Mouse (Mus musculus): ENCODE measurements around the gene Nrxn1.

The Nrxn1 gene

DNA sequence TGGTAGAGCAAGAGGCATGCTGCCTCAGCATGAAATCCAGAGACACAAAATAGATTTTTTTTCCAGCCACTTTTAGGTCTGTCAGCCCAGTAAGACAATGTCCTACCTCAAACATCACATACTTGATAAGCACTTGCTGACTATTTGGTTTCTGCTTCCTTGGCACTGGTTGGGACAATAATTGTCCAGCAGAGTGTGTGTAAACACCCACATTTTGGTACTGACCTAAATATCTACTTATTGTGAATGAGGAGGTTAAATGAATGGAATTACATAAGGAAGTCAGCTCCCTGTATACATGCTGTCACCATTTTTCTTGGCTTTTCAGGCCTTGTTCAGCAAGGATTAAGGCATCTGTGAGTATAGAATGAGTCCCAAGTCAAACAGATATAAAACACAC lies 649.8 kb downstream of the Nrxn1 start:
- DNase-seq (ENCODE audit: low spot score): no peak

DNA sequence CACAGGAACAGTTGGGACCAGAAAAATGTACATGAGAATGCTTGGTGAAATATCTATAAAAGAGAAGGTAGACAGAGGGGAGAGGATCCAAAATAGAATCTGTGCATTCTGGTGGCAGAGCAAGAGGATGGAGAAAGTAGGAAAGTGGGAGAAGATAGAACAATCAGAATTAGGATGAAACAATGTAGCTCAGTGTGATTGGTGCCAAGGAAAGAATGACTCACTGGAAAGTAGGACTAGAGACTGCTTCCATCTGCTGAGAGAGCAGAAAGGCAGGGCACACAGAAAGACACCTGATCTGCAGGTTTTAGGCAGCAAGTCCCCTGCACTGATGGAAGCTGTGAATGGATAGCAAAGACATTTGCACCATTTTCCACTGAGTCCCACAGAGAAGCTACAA lies 657.0 kb downstream of the Nrxn1 start:
- DNase-seq (ENCODE audit: low spot score): no peak

DNA sequence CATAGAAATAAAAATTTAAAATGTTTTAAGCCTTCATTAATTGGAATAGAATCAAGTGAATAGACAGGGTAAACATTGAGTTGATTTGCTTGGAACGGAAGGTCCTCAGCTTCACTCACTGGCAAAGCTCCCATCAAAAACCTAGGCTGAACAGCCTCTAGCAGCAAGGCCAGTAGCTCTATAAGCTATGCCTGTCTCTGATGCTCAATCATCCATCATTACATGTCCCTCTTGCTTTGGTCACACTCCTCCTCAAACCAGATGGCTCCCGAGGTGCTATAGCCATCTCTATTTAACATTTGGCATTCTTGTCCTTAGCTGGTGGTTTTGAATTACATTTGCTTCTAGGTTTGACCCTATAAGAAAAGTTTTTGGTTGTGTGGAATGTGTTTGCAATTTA lies 657.5 kb downstream of the Nrxn1 start:
- no peak for DNase-seq (ENCODE audit: low spot score)

DNA sequence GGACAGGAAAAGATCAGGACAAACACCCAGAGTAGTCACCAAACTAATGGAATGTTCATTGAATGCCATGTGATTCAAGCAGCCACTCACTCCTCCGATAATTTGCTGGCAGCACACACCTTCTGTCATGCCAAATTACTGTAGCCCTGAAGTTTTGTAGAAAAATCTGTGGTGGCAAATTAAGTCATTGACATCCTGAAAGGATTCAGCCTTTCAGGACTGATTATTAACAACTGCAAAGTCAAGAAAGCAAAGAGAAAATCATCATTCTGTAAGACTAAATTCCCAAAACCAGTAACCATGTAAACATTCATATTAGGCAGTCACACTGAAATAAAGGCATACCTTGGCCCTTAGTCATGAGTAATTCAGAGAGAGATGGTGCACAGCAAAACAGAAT lies 662.7 kb downstream of the Nrxn1 start:
- DNase-seq (ENCODE audit: low spot score): no peak

DNA sequence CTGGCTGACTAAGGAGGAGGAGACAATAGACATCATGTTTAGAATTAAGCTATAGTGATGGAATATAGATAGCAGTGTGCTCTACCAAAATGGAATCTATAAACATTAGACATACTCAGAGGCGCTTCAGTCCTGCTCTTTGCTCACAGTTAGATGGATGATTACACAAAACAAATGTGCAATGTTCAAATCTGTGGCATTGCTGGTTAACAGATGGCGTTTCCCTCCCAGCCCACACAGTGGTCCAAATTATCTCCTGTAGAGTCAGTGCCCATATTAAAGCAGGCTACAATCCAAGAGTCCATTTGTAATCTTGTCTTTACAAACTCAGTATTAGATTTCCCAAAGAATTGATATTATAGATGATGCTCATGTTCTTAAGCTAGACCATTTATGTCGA lies 666.9 kb downstream of the Nrxn1 start:
- DNase-seq (ENCODE audit: low spot score): no peak

DNA sequence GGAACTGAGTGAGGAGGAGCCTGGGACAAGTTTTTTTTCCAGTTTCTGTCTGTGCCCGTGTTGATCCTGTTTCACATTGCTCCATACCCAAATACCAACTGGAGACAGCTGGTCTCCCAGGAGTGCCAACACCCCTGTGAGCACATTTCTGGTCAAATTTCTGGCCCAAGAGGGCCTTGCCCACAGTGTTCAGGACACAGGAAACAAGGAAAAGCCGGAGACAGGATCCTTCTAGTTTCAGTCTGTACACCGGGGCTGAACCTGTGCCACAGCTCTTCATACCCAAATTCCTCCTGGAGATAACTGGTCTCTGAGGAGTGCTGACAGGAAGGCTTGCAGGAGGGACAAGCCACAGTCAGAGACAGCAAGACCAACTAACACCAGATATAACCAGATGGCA lies 670.3 kb downstream of the Nrxn1 start:
- no peak for DNase-seq (ENCODE audit: low spot score)

DNA sequence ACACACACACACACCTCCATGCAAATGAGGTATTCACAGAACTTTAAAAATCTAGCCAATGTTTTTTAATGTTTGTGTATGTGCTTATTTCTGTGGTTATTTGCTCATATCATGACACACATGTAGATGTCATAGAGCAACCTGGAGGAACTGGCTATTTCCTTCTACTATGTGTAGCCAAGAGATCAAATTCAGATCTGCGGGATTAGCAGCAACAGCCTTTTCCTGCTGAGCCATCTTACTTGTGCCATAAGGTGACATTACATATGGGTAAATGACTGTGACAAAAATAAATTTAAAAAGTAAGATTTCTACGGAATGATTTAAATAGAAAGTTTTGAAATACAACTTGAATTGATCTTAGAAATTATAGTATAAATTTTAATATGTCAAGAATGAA lies 672.1 kb downstream of the Nrxn1 start:
- no peak for DNase-seq (ENCODE audit: low spot score)

DNA sequence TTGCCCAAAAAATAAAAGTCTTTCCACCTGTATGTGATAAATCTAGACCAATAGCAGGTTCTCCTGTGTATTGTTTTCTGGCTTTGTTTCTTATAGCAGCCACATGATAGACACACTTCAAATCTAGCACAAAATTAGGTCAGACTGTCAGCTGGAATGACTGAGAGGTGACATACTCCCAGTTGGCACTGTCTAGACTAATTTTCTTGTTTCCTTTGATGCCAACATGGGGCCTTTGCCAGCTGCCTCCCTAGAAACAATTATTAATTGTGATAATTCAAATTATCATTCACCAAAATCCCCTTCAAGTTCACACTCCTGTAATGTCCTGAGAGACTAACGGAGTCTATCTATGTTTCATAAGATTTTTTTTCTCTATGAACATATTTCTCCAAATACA lies 673.3 kb downstream of the Nrxn1 start:
- DNase-seq (ENCODE audit: low spot score): no peak

DNA sequence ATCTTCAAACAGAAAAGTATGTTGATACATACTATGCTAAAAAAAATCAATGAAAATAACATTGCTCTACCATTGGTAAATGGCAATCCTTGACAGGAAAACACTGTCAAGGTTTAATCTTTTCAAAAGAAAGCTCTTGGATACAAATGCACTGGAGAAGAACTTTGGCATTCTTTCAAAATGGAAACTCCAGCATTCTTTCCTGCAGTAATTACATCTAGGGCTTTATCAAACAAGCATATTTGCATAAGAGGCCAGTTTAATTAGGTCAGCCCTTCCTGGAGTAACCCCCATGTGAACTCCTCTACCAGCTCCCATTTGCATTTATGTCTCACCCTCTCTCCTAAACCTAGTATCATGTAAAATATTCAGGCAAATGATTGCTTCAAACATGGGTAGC lies 696.5 kb downstream of the Nrxn1 start:
- DNase-seq (ENCODE audit: low spot score): no peak

DNA sequence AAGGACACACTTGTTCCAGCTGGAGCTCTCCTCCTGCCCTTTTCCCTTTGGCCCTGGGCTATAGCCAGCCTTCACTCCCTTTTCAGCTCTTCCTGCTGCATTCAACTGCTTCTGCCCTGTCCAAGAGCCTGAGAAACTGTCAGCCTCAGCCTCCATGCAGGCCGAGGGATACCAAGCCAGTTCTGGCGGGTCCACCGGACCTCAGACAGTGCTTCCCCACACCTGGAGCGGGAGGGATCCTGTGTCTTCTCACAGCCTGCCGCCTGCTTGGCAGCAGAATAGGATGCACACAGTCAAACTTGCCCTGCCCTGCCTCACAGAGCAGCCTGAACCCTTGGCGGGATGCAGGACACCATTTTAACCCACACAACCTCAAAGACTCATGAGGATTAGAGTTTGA lies 698.3 kb downstream of the Nrxn1 start:
- no peak for DNase-seq (ENCODE audit: low spot score)

DNA sequence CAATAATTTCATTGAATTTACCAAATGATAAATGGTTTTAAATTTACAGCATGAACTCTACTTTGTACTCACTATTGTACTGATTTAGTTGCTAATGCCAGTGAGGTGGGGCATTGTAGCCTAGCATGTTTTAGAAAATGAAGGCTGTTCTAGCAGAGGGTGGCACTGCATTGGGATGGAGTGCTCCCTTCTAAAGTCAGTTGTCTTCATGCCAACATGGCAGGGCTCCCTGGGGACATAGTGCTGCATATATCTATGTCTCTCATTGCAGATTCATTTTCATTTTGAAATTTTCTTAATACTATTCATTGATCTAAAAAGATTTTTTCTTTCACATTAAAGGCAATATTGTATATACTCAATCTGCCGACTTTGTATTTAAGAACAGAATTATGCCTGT lies 700.1 kb downstream of the Nrxn1 start:
- DNase-seq (ENCODE audit: low spot score): no peak

DNA sequence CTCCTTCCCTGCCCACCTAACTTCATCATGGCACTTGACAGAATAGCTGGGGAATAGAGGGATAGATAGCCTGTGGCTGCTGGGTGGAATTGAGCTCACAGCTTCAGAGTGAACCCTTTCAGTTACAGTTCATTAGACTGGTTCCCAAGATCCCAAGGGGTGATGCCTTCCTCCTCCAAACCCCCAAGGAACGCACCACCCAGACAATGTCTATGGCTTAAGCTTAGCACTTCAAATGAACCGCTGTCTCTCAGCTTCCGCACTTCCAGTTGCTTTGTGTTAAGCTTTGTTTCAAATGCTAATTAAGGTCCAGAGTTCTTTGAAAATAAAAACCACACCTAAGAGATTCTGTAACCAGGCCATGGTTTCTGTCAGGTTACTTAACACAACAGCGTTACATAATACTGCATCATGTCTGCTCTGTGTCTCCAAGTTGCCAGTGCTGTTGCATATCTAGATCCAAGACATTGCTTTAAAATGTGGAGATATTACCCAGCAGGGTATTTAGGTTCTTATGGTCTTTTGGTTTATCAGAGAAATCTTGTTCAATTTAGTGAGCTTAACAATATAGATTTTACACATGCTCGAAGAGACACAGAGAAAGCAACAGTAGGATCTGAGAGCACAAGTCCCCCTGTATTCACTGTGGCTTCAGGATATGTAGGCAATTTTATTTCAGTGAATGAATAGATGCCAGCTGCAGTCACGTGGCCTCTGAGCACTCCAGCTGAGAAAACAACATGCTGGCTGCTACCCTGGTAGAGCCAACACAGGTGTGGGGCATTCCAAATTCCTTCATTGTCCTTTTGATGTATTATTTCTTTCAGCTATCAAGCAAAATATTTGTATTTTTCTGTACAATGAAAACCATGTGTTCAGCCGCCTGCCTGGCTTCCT lies 702.3 kb downstream of the Nrxn1 start:
- no peak for DNase-seq (ENCODE audit: low spot score)

DNA sequence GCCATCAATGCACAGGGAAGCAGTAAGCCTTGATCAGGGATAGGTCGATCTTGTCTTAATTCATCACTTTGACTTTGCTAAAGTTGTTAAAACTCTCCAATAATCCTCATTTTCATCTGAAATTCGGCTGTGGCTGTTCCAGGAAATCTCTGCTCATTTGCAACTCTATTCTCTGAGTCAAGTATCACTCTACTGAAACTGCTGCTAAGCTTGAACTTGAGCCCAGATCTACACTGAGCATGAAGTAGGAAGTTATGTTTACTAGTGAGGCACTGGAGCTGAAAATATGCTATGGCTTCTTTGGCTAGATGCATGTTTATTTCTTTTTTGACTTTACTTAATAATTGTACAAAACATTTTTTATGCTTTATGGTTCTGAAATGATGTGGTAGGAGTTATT lies 708.0 kb downstream of the Nrxn1 start:
- no peak for DNase-seq (ENCODE audit: low spot score)

DNA sequence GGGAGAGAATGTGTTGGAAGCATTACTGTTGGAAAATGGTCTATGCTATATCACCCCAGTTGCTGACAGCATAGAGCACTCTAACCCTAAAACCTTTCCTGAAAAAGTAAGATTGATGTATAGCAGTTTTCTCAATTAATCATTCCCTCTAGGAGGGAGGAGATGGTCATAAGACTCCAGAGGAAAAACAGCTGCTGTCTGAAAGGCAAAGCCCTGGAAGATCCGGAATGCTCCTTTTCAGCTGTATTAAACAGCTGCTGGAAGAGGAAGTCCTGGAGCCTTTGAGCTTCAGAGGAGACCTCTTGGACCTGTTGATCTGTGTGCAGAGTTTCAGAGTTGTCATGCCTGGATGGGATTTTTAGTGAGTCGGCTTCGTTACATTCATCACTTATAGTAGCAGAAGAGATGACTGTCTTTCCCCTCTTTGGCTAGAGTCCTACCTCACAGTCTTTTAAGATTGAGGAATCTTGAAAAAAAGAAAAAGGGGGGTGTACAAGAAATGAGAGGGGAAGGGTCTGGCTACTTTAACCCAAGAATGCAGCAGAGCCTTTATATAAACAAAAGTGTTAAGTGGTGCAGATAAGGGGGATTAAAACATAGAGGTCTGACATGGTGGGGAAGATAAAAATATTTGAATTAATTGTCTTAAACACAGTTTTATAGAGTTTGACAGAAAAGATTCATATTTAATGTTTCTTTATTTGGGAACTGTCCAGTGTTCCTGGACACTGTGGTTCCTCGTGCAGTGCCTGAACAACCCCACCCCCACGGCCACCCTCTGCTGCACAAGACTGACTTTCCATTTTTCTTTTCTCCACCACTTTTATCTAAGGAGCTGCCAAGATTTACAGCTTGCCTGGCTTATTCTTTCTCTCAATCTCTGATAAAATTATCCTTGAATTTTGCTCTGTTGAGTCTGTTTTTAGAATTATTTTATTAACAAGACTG lies 710.1 kb downstream of the Nrxn1 start:
- no peak for DNase-seq (ENCODE audit: low spot score)

DNA sequence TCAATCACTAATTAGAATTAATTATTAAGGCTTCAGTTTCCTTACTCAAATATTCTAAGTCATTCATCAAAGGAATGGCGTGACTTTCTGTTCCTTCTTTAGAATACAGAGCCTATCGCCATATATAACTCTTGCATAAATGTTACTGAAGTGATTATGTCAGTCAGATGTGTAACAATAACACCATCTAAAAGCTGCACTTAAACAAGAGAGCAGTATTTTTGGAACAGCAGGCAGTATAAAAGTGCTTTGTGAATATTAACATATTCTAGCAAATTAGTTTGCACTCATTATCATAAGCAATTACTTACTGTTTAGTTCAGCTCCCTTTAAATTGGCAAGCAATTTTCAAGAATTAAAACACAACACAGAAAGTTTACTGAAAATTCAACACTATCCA lies 716.3 kb downstream of the Nrxn1 start:
- DNase-seq (ENCODE audit: low spot score): no peak

DNA sequence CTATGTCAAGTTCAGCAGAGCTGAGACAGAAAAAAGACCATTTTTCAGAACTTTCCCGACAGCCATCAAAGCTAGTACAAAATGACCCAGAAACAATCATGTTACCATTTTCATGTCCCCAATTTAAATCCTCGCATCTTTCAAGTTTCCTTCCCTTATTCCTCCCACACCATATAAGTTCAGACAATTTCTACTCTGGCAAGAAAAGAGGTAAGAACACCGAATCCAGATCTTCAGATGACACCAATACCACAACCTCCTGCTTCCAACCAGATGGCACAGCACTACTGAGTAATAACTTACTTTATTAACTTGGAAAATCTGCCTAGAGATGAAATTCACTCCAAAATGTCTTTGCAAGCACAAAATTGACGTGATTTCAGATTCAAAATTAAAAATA lies 730.7 kb downstream of the Nrxn1 start:
- no peak for DNase-seq (ENCODE audit: low spot score)

DNA sequence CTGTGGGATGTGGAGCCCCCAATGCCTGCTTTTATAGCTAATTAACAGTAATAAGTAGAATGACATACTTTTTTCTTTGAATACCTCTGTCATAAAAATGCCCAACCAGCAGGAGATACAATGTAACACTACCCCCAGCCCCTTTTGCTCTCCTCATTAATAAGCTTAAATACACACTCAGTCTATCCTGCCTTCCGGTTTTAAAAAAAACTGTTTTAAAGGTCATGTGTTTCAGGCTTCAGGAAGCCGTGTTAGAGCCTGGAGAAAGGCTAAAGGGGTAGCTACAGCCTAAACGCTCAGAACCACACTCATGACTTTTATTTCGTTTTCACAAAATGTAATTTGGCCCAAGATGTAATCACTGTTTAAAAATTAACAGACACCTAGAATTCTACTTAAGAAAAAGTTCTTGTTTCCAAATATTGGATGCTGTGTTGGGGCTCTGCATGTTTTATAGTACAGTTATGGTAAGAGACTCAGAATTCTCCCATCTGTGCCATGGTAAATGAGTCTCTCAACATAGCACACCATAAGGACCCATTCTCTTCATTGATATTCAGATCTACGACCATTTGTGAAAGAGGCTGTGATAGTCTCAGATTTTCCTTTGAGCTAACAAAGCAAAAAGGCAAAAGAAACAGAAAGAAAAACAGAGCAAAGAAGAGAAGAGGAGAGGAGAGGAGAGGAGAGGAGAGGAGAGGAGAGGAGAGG lies 743.3 kb downstream of the Nrxn1 start:
- no peak for DNase-seq (ENCODE audit: low spot score)

DNA sequence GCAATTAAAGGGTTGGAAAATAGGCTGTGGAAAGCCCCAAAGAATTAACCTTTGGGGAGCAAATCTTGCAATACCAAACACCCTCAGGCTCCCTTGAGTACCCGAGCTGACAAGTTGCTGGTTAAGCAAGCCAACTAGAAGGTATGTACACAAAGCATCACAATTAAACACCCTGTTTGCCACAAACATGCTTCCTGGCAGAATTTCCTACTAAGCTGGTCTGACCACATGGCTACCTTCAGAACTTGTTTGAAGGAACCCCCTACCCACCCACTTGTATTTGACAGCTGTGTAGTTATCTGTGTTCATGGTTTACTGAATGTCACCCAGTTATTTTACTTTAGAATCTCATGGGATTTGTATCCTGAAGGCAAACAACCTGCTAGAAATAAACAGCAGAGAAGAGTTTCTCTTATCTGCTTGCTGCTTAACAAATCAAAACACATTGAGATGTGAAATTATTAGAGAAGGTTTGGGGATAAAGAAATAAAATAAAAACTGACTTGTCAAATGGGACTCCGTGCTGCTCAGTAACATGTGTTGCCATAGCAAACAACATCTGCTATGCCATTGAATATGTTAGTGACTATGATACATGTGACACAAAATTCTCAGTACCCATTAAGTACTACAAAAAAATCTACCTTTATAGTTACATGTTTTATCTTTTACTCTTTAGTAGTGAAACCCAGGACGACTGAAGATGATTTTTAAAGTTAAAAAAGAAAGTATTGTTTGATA lies 746.0 kb downstream of the Nrxn1 start:
- no peak for DNase-seq (ENCODE audit: low spot score)

DNA sequence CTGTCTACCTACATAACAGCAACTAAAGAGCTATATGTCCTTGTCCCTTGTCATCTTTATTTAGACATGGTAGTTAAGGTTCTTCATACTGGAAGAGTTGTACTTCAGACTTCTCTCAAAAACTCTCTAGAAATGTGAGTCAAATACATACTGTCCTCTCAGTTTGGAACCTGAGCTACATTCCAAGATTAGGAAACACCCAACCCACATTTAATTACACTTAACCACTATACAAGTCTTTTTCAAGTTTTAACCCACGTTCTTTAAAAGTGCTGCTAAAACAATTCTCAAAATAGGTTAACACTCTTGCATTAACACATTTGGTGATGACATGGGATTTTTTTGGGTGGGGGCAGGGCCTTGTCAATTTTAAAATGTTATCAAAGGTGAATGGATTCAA lies 759.4 kb downstream of the Nrxn1 start:
- no peak for DNase-seq (ENCODE audit: low spot score)

DNA sequence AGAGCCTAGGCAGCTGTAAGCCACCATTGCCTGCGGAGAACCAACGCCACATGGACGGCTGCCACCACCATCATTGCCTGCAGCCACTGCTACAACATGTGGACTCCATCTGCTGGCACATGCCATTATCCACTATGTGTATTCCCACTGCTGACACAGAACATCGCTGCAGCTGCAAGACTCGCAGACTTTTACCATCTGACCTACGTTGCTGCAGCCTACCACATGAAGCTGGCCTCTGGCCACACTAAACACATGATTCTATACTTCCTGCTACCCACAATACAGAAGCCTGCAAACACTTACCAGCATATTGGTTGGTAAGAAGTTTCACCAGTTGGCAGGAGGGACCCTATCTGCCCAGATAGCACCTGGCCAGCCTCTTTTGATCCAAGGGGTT lies 769.2 kb downstream of the Nrxn1 start:
- DNase-seq (ENCODE audit: low spot score): no peak

DNA sequence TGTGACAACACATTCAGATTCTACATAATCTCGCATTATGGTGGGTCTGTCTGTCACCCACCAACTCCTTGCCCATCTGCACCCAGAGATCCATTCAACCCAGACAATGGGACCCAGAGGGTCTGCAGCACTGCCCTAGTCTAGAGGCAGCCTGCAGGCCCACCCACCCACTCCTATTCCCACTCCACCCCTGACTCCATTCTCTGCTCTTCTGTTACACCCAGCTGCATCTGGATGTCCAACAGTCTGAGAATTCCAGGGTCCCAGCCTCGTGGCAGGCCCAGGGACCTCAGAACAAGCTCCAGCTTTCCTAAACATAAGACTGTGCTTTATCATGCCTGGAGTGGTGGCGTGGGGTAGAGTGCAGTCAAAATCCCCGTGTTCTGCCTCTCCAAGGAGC lies 820.6 kb downstream of the Nrxn1 start:
- no peak for DNase-seq (ENCODE audit: low spot score)

DNA sequence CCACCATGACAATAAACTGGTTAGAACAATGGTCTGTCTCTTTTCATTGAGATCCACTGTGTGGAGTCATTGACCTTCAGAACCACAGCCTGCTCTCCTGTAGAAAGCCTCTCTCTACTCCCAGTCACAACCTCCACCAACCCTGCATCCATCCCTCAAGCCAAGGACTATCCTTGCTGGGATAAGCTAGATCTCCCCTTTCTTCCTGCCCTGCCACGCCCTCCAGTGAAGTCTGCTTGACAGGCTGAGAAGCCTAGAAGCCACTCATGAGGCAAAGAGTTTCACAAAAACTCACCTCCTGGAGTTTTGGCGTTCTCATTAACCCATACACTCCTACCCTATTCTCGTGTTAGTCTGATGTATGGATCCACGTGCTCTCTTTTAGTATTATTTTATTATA lies 821.7 kb downstream of the Nrxn1 start:
- DNase-seq (ENCODE audit: low spot score): no peak
